Mouse (Mus musculus): ENCODE data around the gene Ubtf.

DNA sequence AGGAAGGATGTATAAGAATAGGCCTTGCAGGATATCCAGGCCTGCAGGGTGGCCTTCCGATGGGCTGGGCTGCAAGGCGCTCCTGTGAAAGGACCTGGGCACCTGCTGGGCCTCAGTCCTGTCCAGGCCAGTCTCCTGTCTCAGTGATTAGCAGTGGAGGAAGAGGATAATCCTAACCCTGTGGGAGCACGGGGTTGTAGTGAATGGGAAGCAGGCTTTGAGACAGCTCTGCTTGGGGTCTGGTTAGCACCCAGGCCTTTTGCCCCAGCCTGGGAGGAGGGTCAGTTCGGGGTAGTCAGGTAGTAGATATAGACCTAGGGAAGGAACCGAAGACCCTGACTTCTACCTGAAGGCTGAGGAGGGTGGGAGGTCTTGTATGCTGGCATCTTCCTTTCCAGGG, 28.1 kb upstream of the Ubtf start:
- TF ChIP-seq CTCF (IDR thresholded peaks at IDR 0.05; ENCODE audit: insufficient read depth, low read length) (no peak), POLR2A (IDR thresholded peaks at IDR 0.05; ENCODE audit: borderline replicate concordance, extremely low read depth, low read depth, low read length) (no peak)

Data from lung, adult 2 months (tissue).